Mouse (Mus musculus) testis, adult 2 months (tissue): ENCODE measurements around the gene Tcte1. TPM values are rescaled to one million over a fixed set of nuclear protein-coding genes. Genes with fewer than 3 reads are reported as not detected.
A peak's percentile ranks its signal among the peaks of the same experiment; 100 is the strongest.

ENCODE experiments used
- H3K27ac ChIP-seq: fragments of 200-500 bp; 2 replicates; pipeline ENCODE4 v1.5.1; 2012; ENCODE audit warnings: low read depth, low read length; ENCODE audit not compliant: control insufficient read depth, insufficient read depth
- H3K27me3 ChIP-seq: fragments of 200-500 bp; 2 replicates; pipeline ENCODE4 v1.6.1; 2012; ENCODE audit warnings: mild to moderate bottlenecking, low read length, moderate library complexity; ENCODE audit not compliant: control insufficient read depth, insufficient read depth
- H3K36me3 ChIP-seq: fragments of 200-500 bp; 2 replicates; pipeline ENCODE4 v1.6.1; 2012; ENCODE audit warnings: mild to moderate bottlenecking, low read length; ENCODE audit not compliant: control insufficient read depth, insufficient read depth
- H3K4me1 ChIP-seq: fragments of 200-500 bp; 2 replicates; pipeline ENCODE4 v1.6.1; 2012; ENCODE audit warnings: low read length; ENCODE audit not compliant: control insufficient read depth, insufficient read depth
- H3K4me3 ChIP-seq: fragments of 200-500 bp; 2 replicates; pipeline ENCODE4 v1.5.1; 2012; ENCODE audit warnings: low read depth, mild to moderate bottlenecking, low read length, moderate library complexity, mixed read lengths; ENCODE audit not compliant: control insufficient read depth
- CTCF ChIP-seq: fragments of 200-500 bp; IDR thresholded peaks from 2 replicates; pipeline ENCODE4 v1.5.1; 2012; ENCODE audit warnings: low read depth, mild to moderate bottlenecking, inconsistent platforms, low read length, moderate library complexity; ENCODE audit not compliant: control insufficient read depth, insufficient read depth, insufficient replicate concordance
- POLR2A ChIP-seq: fragments of 200-500 bp; IDR thresholded peaks from 2 replicates; pipeline ENCODE4 v1.6.1; 2012; ENCODE audit warnings: low read depth, mild to moderate bottlenecking, inconsistent platforms, low read length, moderate library complexity; ENCODE audit not compliant: control insufficient read depth
- polyA plus RNA-seq: library from polyadenylated mRNA; depleted of rRNA; stranded (reverse); fragments of >200 nt; gene quantifications from 2 replicates; pipeline ENCODE4 v1.2.3, GENCODE M21; 2012

Tcte1 gene
- polyA plus RNA-seq, 1 experiment, result 261 TPM

- peak overlapping the region; percentile 98 for H3K27ac ChIP-seq
- H3K27me3 ChIP-seq, result no peaks in the 10 kb centered on the region
- H3K4me3 ChIP-seq, result no peak overlapping the region
- TF ChIP-seq CTCF, result no peak
- TF ChIP-seq POLR2A, result no peak
- peaks cover 4% of the 10 kb centered on the region; the same call in 1 of the 2 replicates for H3K36me3 ChIP-seq
- H3K4me1 ChIP-seq, result peaks cover 11% of the 10 kb centered on the region
These were observed 52.1 kb downstream of the Tcte1 start for GRCm38 (mm10) chr17:45575123-45575897.

- TF ChIP-seq CTCF, result no peak
- no peak for TF ChIP-seq POLR2A
- H3K36me3 ChIP-seq, result no peaks in the 10 kb centered on the region
- H3K4me3 ChIP-seq, result no peak overlapping the region
- no peak overlapping the region for H3K27ac ChIP-seq
- no peaks in the 10 kb centered on the region for H3K27me3 ChIP-seq
- H3K4me1 ChIP-seq, result peaks cover 11% of the 10 kb centered on the region
These were observed 55.0 kb downstream of the Tcte1 start for GRCm38 (mm10) chr17:45578242-45578641.

GRCm38 (mm10) chr17:45578843-45579242, 55.6 kb downstream of the Tcte1 start:
- H3K4me1 ChIP-seq, result peaks cover 11% of the 10 kb centered on the region
- H3K36me3 ChIP-seq, result no peaks in the 10 kb centered on the region
- H3K4me3 ChIP-seq, result no peak overlapping the region
- no peak for TF ChIP-seq POLR2A
- TF ChIP-seq CTCF, result peak; percentile 5; the same call in 1 of the 2 replicates
- no peak overlapping the region for H3K27ac ChIP-seq
- H3K27me3 ChIP-seq, result no peaks in the 10 kb centered on the region

GRCm38 (mm10) chr17:45579554-45579953, 56.3 kb downstream of the Tcte1 start:
- H3K4me1 ChIP-seq, result peaks cover 7% of the 10 kb centered on the region
- TF ChIP-seq POLR2A, result no peak
- TF ChIP-seq CTCF, result no peak
- no peak overlapping the region for H3K4me3 ChIP-seq
- H3K27ac ChIP-seq, result no peak overlapping the region
- H3K27me3 ChIP-seq, result no peaks in the 10 kb centered on the region
- H3K36me3 ChIP-seq, result no peaks in the 10 kb centered on the region

- Histone ChIP-seq H3K4me3 (no peak overlapping the region), H3K36me3 (no peaks in the 10 kb centered on the region), H3K4me1 (peaks cover 12% of the 10 kb centered on the region), H3K27me3 (no peaks in the 10 kb centered on the region), H3K27ac (peak overlapping the region; percentile 38; the same call in 1 of the 2 replicates)
- TF ChIP-seq CTCF (no peak), POLR2A (no peak)
These were observed 57.8 kb downstream of the Tcte1 start for GRCm38 (mm10) chr17:45580958-45581477.

GRCm38 (mm10) chr17:45581567-45581983, 58.3 kb downstream of the Tcte1 start:
- no peak overlapping the region for H3K27ac ChIP-seq
- H3K27me3 ChIP-seq, result no peaks in the 10 kb centered on the region
- H3K36me3 ChIP-seq, result no peaks in the 10 kb centered on the region
- peaks cover 13% of the 10 kb centered on the region for H3K4me1 ChIP-seq
- no peak overlapping the region for H3K4me3 ChIP-seq
- TF ChIP-seq CTCF, result no peak

- no peaks in the 10 kb centered on the region for H3K36me3 ChIP-seq
- no peaks in the 10 kb centered on the region for H3K27me3 ChIP-seq
- peaks cover 13% of the 10 kb centered on the region for H3K4me1 ChIP-seq
- TF ChIP-seq POLR2A (no peak), CTCF (no peak)
- no peak overlapping the region for H3K4me3 ChIP-seq
- no peak overlapping the region for H3K27ac ChIP-seq
These were observed 59.0 kb downstream of the Tcte1 start for GRCm38 (mm10) chr17:45582188-45582587.
